Mouse (Mus musculus) common myeloid progenitor, adult 5-6 weeks (primary cell): ENCODE data around the gene Fermt1. TPM values are rescaled to one million over a fixed set of nuclear protein-coding genes. Genes with fewer than 3 reads are reported as not detected.

Experiments used
- ATAC-seq: replicated peaks from 2 replicates; pipeline ENCODE4 v1.8.0; 2016; ENCODE audit warnings: low read depth, mild to moderate bottlenecking, moderate TSS enrichment, inconsistent platforms; ENCODE audit not compliant: poor library complexity, severe bottlenecking
- total RNA-seq: library from RNA; stranded (forward); fragments of 200-1000, 187-1606 nt; gene quantifications from 2 replicates; pipeline ENCODE4 v1.2.3, GENCODE M21; 2017

Gene Fermt1
- not detected in 2 replicates for total RNA-seq

DNA sequence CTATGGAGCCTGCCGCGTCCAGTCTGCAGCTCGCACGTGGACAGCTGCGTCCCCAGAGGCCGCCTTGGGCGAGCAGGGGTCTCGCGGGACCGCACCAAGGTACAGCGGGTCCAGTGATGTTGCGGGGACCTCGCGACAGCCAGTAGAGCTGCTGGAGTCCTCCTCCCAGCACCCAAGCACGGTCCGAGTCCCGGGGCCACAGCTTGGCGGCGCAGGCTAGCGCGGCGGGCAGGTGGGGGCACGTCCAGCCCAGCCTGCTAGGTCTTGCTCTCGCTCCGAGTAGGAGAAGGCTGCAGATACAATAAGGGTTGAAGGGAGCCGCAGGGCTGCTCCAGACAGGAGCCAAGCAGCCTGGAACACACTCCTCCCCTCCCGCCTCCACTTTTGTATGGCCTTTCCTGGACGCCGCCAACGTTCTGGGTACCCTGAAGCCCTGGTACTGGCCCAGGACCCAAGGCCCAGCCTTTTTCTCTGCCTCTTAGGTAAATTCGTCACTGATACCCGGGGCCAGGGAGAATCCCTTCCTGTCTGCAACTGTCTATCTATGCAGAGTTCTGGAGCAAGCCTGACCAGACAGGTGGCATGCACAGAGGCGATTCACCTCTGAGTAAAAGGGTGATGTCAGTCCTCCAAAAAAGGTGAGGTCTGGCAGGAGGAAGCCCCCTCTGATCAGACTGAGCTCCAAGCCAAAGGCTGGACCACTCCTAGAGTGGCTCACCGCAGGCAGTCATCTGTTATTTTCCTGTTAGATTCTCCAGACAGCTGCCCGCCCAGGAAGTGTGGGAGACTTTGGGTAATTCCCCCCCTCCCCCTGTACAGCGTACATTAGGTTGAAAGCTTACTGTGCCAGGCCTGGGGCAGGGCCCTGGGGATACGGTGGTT, at the start of gene Fermt1:
Gene Fermt1 (minus strand): TSS at position 581 of the 882 bp plus-strand sequence.
- ATAC-seq: peak; percentile 61

DNA sequence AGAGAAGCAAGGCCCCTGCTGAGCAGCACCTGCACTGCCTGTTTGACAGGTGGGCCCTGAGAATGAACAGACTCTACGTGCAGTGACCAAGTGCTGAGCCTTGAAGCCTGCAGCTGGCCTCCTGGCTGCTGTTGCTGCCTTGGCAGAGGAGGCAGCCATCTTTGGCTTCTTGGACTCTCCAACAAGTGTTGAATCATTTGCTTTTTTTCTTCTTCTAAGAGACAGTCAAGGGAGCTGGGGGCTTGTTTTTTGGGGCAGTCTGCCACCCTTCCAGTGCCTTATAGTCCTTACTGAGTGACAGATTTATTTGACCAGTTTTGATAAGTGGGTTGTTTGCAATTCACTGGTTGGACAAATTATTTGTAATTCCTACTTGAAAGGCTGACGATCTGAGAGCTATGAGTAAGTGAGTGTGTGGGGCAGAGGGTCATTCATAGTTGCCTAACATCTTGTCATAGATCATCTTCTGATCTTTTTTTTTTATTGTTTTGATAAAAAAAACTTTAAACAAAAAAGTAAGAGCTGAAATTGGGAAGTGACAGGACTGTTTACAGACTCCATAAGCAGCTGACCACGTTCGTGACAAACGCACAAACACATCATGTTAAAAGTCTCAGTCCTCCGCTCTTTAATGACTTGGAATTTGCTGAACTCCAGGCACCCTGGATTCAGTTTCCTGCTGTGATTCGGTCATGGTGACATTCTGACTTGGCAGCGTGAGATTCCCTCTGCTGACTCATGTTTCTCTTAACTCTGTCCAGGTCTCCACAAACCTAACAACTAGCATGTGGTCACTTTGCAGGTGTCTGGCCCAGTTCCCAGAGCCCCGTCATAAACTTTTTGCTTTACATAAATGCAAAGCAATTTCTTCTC, 47.2 kb upstream of the Fermt1 start:
- no peak for ATAC-seq

DNA sequence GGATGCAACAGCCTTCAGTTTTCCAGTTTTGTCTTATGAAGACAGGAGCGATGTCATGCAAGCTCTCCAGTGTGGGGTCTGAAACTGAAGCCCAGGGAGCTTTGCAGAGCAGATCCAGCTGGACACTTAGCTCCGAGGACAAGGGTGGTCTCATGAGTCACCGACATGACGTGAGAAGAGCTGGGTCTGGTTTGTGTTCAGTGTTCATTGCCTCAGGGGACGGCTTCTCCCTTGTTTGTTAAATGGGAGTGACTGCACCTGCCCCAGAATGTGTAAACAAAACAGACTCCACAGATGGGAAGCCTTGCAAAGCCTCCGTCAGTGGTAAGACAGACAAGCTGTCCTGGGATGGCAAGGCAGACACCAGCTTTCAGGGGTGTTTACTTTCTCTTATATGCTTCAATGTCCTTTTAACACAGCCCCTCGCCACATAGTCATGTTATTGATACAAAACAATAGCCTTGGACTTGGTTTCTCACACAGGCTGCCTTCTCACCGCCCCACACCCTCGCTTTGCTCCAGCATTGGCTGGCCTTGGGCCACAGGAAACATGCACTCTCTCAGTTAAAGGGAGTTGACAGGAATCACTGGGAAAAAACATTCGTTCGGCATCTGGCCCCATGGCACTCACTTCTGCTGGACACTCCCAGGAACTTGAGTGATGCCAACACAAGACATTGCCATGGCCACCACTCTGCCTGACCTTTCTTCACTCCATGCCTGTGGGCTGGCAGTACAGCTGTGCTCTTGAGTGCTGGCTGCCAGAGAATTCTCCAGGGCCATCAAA, 44.3 kb upstream of the Fermt1 start:
- no peak for ATAC-seq

DNA sequence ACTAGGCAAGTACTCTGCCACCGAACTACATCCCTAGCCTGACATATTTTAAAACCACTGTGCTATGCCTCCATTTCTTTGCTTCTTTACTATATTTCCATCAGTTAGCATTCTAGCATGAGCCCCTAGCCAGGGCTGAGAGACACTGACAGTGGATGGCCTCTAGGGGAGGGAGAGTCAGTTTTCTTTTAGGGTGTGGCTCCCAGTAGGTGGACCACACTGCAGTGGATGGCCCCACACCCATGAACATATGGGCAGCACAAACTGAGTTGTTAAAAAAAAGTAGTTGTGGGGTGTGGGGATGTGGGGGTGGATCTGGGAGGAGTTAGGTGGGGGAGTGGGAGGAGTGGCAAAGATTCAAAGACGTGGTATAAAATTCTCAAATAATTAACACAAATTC, 27.6 kb upstream of the Fermt1 start:
- ATAC-seq: no peak

DNA sequence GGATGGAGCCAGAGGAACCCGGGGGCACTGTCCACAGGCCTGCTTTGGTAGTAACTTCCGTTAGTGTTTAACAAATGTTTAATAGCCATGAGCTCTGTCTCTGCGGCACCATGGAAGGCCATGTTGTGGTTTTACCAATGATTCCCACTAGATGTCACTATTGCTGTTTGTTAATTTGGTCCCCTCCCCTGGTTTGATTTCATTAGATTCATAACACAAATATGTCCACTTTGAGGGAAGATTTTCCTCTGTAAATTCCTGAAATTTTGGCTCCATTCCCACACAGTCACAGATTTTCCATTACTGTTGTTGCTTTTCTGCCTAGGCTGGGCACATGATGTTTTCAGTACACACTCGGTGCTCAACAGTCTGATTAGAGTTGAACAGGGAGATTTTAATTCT, 25.1 kb upstream of the Fermt1 start:
- peak; percentile 92 for ATAC-seq

DNA sequence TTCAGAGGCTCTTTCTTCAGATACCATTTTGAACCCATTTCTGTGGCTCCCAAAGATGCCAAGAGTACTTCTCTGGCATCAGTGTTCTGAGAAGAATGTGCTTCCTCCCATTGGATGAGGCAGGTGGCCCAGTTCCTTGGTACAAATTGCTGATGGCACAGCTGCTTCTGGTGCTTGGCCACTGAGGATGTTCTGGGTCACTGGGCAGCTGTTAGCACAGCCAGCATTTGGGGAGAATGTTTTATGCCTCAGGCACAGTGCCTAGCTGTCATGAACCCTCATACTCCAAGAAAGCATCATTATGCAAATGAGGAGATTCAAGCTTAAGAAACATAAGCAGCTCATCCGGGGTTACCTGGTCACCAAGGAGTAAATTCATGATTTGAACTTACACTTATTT, 12.1 kb upstream of the Fermt1 start:
- no peak for ATAC-seq

DNA sequence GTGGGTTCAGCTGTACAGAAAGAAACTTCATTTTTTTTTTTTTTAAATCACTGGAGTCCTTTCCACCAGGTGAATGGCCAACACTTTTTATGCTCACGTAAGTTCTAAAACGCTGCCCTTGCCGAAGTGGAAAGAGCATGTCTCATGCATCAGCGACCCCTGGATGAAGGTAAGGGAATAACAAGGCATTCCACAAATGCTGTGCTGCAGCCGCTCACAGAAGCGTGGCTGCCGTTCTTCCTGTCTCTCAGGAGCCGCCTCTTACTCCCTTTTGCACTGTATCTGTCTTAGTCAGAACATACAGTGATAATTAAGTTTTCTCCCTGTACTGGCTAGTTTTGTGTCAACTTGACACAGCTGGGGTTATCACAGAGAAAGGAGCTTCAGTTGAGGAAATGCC, 6.5 kb upstream of the Fermt1 start:
- peak; percentile 83 for ATAC-seq

DNA sequence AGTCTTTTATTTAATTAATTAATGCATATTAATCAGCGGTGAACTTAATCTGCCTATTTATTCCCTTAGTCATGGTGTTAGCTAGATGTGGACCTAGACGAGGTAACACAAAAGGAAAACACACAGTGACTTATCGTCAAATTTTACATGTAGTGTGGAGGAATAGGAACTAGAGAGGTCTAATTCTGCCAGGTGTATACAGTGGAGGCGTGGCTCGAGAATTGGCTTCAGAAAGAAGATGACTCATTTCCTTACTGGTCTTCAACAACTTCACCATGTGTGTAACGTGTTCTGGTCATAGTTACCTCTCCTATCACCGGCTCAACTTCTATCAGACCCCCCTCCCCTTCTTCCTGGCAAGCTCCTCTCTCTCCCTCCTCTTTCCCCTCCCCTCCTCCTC, 2.5 kb upstream of the Fermt1 start:
- no peak for ATAC-seq

DNA sequence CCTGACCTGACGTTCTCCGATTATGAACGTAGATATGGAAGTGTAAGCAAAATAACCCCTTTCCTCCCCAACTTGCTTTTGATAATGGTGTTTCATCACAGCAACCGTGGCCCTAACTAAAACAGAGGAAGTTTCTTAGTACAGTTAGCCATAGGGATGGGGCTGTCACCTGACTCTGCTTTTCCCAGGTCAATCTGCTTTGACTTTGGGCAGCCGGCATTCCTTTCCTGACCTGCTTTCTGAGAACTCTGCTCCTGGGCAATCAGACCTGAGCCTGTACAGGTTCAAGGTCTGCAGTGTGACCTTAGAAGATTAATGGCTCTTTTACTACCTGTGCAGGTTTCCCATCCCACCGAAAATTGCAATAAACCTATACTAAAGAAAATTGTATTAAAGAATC, 1.3 kb upstream of the Fermt1 start:
- ATAC-seq: no peak

DNA sequence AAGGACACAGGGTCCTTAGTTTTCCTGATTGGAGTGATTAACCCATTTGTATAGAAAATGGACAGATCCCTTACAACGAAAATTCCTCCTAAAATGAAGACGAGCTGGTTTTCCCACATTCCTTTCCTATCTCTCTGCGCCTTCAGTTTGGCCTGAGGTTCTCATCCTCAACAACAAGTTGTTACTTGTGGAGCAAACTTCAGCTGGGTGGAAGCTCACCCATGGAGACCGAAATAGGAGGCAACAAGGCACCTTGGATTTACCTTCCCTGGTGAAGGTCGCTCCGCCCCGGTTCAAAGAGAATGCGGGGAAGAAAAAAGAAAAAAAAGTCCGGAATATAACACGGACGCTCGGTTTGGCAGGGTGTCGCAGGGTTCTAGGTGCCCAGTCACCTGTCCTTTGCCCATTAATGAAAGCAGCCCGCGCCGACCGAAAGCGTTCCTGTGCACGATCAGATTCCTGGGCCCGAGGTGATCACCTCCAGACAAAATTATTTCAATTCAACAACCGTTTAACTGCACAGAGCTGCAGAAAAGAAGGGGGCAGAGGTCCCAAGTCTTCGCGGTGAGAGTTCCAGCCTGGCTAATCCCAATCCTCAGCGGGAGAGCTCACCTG, 888 bp downstream of the Fermt1 start:
- ATAC-seq: no peak

DNA sequence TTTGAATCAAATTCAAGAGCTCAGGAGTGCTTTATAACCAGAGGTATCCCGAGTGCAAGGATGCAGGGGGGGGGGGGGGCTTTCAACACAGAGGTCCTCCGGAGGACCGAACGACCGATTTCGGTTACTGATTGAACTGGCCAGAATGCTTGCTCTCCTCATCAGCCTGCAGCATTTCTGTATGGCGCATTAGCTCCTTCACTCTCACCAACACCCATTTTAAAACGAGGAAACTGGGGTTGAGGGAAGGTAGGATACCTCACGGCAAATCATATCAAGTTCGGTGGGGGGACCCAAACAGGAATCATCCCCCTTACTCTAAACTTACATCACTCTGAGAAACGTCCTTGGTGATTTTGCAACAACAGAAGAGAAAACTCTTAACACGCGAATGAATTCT, 1.7 kb downstream of the Fermt1 start:
- ATAC-seq: no peak

DNA sequence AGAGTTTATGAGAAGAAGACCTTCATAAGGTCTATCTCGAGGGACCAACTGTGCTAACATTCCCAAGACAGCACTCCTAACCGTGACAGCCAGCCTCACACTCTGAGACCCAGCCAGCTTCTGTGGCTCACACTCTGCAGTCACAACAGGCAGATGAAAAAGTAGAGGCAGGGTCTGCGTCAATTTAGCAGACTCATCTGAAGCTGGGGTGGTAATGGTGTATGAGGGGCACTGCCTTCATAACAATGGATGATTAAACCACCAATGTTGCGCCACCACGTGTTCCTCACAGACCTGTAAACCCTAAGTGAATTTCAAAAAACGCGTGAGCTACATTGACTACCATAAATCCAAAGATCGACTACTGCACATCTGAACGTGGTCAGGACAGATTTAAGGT, 2.1 kb downstream of the Fermt1 start:
- ATAC-seq: no peak

DNA sequence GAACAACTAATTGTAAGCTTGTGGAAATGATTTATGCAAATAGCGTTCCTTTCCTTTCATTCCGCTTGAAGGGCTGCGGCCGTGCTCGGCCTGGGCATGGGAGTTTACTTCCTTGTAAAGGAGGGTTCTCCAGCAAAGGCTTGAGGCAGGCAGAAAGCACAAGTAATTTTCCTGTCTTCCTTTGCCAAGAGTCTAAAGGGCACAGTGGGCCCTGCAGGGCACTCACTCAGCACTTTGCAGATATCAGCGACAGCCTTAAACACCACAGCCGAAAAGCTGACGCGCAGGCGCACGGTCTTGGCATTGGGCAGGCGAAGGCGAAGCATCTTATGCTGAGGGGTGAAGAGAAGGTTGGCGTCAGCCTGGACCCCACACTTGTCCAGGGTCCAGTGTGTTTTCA, 6.7 kb downstream of the Fermt1 start:
- no peak for ATAC-seq

DNA sequence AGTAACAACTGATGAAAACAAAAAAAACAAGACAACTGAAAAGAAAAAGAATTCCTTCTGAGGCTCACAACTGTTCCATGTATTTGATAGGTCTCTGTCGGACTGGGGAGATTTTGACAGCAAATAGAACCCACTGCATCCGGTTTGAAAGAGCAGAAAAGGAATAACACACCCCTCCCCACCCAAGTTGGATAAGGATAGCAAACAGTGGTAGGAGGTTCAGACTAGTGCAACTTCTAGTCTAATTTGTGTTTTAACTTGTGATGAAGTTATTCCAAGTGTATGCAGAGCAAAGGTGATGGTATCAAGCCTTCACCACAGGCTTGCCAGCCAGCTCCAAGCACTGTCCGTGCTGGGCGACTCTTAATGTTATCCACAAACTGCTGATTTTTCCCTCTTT, 9.5 kb downstream of the Fermt1 start:
- no peak for ATAC-seq

DNA sequence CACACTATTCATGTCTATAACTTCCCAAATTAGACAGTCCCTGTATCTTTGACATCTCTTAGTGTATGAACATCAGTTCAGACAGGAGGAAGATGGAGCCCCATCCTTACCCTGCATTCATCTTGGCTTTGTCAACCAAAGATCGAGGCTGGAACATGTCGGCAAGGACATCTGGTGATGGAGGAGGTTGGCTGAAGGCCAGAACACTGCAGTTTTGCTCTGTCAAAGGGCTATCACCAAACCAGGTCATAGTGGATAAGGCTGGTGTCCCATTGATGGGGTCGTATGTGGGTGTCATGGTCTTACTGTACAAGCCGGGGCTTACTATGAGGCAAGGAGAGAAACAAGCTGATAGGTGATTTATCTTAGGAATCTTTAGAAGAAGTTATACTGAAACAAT, 11.0 kb downstream of the Fermt1 start:
- ATAC-seq: no peak

DNA sequence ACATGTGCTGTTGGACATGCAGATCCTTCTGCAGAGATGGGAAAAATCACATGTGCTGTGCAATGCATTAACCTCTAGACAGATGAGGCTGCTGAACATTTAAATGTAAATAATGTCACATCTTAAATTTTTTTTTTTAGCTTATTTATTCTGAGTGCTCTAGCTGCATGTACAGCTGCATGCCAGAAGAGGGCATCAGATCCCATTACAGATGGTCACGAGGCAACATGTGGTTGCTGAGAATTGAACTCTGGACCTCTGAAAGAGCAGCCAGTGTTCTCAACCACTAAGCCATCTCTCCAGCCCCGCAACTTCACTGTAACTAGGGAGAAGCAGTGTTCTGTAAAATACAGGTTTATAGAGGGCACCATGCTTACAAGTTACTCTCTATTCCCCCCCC, 11.6 kb downstream of the Fermt1 start:
- ATAC-seq: no peak

DNA sequence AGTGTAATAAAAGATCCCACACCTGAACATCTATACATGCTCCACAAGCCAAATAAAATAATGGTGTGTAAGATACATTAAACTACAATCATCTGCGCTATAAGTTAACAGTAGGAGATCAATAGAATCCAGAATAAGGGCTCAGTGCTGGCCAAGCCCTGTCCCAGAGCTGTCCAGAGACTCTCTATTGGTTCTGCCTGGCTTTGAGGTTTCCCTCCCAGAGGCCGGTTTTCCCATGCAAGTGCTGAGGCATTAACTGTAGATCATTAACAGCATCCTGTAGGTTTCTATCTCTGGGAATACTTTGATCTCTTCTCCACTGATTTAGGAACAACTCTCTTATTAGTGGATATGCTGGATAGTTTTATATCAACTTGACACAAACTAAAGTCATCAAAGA, 16.7 kb downstream of the Fermt1 start:
- ATAC-seq: no peak

DNA sequence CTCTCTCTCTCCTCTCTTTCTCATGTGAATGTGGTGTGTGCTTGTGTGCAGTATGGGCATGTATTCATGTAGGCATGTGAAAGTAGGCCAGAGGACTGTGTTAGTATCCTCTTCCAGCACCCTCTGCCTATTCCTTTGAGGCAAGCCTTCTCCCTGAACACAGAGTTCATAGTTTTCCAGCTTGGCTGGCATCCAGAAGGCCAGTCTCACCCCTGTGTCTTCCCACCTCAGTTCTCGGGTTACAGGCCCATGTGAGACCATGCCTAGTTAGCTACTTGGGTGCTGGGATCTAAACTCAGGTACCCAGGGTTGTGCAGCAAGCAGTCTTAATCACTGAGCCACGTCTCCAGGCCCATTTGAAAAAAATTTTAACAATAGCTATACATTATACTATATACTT, 17.8 kb downstream of the Fermt1 start:
- ATAC-seq: no peak

DNA sequence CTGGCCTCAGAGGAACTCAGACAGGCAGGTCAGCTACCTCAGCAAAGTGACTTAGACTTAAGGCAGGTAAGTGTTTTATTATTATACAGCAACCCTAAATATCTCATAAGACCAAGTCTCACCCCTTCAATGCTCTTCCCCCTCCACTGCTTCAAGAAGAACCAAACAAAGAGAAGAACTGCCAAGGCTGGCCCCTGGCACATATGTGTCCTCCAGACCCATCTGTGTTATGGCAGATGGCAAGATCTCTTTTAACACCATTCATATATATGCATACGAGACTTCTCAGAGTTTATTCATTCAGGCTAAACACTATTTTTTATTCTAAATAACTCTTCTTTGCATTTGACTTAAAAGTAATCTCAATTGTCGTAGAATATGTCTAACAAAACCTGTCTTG, 18.4 kb downstream of the Fermt1 start:
- ATAC-seq: no peak
